Mouse (Mus musculus) urinary bladder, postnatal 0 days (tissue): ENCODE results near the gene Tmem138. TPM values are rescaled to one million over a fixed set of nuclear protein-coding genes. Genes with fewer than 3 reads are reported as not detected.

Experiments
- polyA plus RNA-seq: library from polyadenylated mRNA; unstranded; fragments of >200 nt; fragmentation: Nextera tagmentation; extraction: Ambion mirVana; gene quantifications from 2 replicates; pipeline ENCODE4 v1.2.1, GENCODE M21; 2015

The Tmem138 gene
- polyA plus RNA-seq = 16.0 and 16.8 TPM in 2 replicates

GRCm38 (mm10) chr19:10576690-10577561 lies at the start of gene Tmem138, which contains the start of gene Cyb561a3:
TSS of gene Tmem138 (minus strand) at chr19:10577362.
TSS of gene Cyb561a3 (plus strand) at chr19:10577172.

DNA sequence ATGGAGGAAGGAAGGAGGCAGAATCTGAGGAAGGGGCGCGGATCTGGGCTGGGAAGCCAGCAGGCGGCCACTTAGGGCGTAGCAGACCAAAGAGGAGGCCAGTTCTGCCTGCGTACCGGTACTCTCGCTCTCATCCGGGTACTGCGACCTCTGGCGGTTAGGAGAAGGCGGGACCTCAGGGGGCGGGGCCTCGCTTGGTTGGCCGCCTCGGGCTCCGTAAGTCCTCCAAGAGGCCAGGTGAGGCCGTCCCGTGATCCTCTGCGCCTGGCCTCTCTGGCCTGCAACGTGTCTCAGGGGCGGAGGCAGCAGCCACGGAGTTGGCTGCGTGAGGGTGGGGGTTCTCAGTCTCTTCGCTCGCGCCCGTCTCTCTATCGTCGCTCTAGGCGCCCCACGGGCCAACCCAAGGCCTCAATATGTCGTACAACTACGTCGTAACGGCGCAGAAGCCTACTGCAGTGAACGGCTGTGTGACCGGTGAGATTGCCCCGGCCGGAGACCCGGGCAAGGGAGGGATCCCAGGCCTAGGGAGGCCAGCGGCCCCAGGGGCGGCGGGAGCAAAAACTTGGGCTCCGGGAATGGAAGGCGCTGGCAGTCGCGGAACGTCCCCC lies 28.2 kb upstream of the Tmem138 start, which contains the start of the genes Ddb1 and Tkfc:
Ddb1 (plus strand) TSS at position 35 of the 608 bp plus-strand sequence.
Tkfc (minus strand) TSS at position 362 of the 608 bp plus-strand sequence.

DNA sequence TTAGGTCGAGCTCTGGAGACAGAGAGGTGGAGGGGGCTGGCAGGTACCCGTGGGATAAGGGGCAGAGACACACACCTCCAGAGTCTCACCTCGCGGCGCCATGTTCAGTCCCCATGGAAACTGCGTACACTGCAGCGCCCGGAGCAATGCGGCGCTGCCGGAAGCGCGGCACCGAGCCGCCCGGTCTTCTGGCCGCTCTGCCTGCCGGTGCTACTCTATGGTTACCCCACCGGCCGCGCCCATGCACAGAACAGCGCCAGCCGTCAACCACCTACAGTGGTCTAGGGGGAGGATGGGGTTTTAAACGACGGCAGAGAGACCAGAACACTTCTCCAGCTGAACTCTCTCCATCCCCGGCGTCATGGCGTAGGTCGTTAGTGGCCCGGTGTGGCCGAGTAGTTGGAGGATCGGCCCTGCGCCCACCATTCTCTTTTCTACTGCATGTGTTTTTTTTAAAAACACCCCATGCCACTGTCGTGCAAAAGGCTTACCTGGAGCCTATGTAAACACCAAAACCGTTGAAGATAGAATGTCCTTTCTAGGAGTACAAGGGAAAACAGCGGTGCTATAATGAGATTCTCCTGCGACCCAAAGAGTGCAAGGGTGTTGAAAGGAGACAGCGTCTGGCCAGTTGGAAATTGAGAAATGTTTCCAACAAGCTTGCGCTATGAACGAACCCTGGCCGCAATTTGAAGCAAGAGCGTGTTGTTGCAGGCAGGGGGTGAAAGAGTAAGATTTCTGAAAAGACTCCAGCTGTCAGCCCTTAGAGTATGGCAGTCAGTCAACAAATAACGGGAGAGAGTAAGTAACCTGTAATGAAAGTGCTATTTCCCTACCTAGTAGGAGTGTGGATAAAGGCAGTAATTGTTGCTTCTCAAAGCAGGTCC lies 21.3 kb downstream of the Tmem138 start, which contains the start of gene Tmem216:
Tmem216 (minus strand) TSS at position 615 of the 887 bp plus-strand sequence.

DNA sequence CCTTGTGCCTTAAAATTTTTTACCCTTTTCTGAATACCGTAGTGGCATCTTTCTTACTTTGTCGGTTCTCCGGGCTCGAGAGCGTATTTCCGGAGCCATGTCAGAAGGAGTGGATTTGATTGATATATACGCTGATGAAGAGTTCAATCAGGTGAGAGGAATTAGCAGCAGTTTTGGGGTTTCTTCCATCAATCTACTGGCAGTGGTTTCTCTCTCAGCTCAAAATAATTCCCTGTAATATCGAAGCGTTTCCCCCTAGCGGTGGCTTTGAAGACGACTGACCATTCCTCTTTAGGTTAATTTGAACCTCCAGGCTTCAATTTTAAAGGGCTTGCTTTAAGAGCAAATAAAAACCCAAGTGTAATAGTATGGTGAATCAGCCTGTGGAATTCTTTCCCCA lies 51.3 kb downstream of the Tmem138 start, which contains the start of gene Sdhaf2:
Sdhaf2 (minus strand) TSS at position 233 of the 400 bp plus-strand sequence.

GRCm38 (mm10) chr19:10525106-10525901 lies 51.9 kb downstream of the Tmem138 start, which contains the start of gene Cpsf7:
TSS of gene Cpsf7 (plus strand) at chr19:10525266.

Other genes starting within 250 kb of the Tmem138 start
- gene Syt7, start 188.3 kb downstream of the Tmem138 start, polyA plus RNA-seq = 0.04 and 0.40 TPM in 2 replicates
- gene Lrrc10b, start 119.9 kb downstream of the Tmem138 start, polyA plus RNA-seq = 2.6 and 3.9 TPM in 2 replicates
- not detected in 2 replicates for gene Ppp1r32, start 94.4 kb downstream of the Tmem138 start, polyA plus RNA-seq
- gene Cpsf7, start 52.1 kb downstream of the Tmem138 start, polyA plus RNA-seq = 18.9 and 21.4 TPM in 2 replicates
- 37.6 and 40.0 TPM in 2 replicates for gene Sdhaf2, start 51.2 kb downstream of the Tmem138 start, polyA plus RNA-seq
- gene Tmem216, start 21.1 kb downstream of the Tmem138 start, polyA plus RNA-seq = 17.5 and 17.8 TPM in 2 replicates
- 20.5 and 21.2 TPM in 2 replicates for gene Cyb561a3, start 190 bp downstream of the Tmem138 start, polyA plus RNA-seq
- 193 and 203 TPM in 2 replicates for gene Ddb1, start 28.0 kb upstream of the Tmem138 start, polyA plus RNA-seq
- gene Tkfc, start 28.3 kb upstream of the Tmem138 start, polyA plus RNA-seq = 10.2 and 10.6 TPM in 2 replicates
- gene Vwce, start 56.9 kb upstream of the Tmem138 start, polyA plus RNA-seq = 0.47 and 0.58 TPM in 2 replicates
- gene Pga5, start 100.7 kb upstream of the Tmem138 start, polyA plus RNA-seq = 2.0 and 2.3 TPM in 2 replicates
- gene Vps37c, start 111.4 kb upstream of the Tmem138 start, polyA plus RNA-seq = 20.9 and 21.5 TPM in 2 replicates
- not detected in 2 replicates for gene Cd5, start 161.6 kb upstream of the Tmem138 start, polyA plus RNA-seq